Mouse (Mus musculus) skeletal muscle tissue, postnatal 0 days (tissue): Measurements from ENCODE around the gene Cpd. TPM values are rescaled to one million over a fixed set of nuclear protein-coding genes. Genes with fewer than 3 reads are reported as not detected.

Source experiments
- polyA plus RNA-seq: library from polyadenylated mRNA; unstranded; fragments of >200 nt; fragmentation: Nextera tagmentation; extraction: Ambion mirVana; gene quantifications from 2 replicates; pipeline ENCODE4 v1.2.1, GENCODE M21; 2015

Gene Cpd
- 6.8 and 8.4 TPM in 2 replicates for polyA plus RNA-seq

GRCm38 (mm10) chr11:76846878-76847222, at the start of gene Cpd:
Gene Cpd, minus strand, starts transcription at chr11:76847018.

GRCm38 (mm10) chr11:76763053-76763740, 83.6 kb downstream of the Cpd start, which contains the start of gene Gosr1:
Gene Gosr1, minus strand, starts transcription at chr11:76763579.

Other genes starting within 250 kb of the Cpd start
- 11.7 and 11.9 TPM in 2 replicates for gene Abr, start 224.7 kb downstream of the Cpd start, polyA plus RNA-seq
- gene Bhlha9, start 174.5 kb downstream of the Cpd start, polyA plus RNA-seq, result not detected in 2 replicates
- gene Trarg1, start 167.2 kb downstream of the Cpd start, polyA plus RNA-seq, result 2.2 and 17.8 TPM in 2 replicates
- 13.8 and 17.8 TPM in 2 replicates for gene Gosr1, start 83.4 kb downstream of the Cpd start, polyA plus RNA-seq
- 0.55 and 1.7 TPM in 2 replicates for gene Tmigd1, start 55.1 kb upstream of the Cpd start, polyA plus RNA-seq
- 57.4 and 73.9 TPM in 2 replicates for gene Blmh, start 77.8 kb upstream of the Cpd start, polyA plus RNA-seq
- gene Slc6a4, start 151.6 kb upstream of the Cpd start, polyA plus RNA-seq, result 4.5 and 7.0 TPM in 2 replicates
- gene Nsrp1, start 231.4 kb upstream of the Cpd start, polyA plus RNA-seq, result 46.7 and 52.3 TPM in 2 replicates